Mouse (Mus musculus): ENCODE results near the gene Pknox2. TPM values are rescaled to one million over a fixed set of nuclear protein-coding genes. Genes with fewer than 3 reads are reported as not detected.

Gene Pknox2
- polyA plus RNA-seq, 2 experiments: 7.3 to 14.5 TPM

- H3K36me3 ChIP-seq (ENCODE audit: control insufficient read depth, insufficient read depth, low read length): no peaks in the 10 kb centered on the region
- no peak for TF ChIP-seq POLR2A (IDR thresholded peaks at IDR 0.05; ENCODE audit: borderline replicate concordance, extremely low read depth, insufficient read depth, insufficient read length)
- no peaks in the 10 kb centered on the region for H3K9me3 ChIP-seq (ENCODE audit: control insufficient read depth, low read length)
- no peak overlapping the region for H3K4me2 ChIP-seq (replicated peaks; ENCODE audit: low read depth, low read length, severe bottlenecking)
- no peak overlapping the region for H3K4me3 ChIP-seq (replicated peaks; ENCODE audit: low read length)
- H3K27me3 ChIP-seq (ENCODE audit: control insufficient read depth, insufficient read depth, low read length): 0 out of 2 replicates have a peak, but pooled peaks cover 4% of the 10 kb centered on the region
- H3K9ac ChIP-seq (ENCODE audit: low read depth, low read length, severe bottlenecking): no peak overlapping the region
- DNase-seq (ENCODE audit: low spot score) (no peak), ATAC-seq (ENCODE audit: low FRiP score, low read depth) (no peak)
- H3K27ac ChIP-seq (replicated peaks; ENCODE audit: low read depth, low read length): no peak overlapping the region
- H3K4me1 ChIP-seq (ENCODE audit: control insufficient read depth, insufficient read depth, low read length): no peaks in the 10 kb centered on the region
- WGBS: 91% methylated on average over 3 of the region's 3 CpGs
Observed at GRCm38 (mm10) chr9:36989991-36990390, 157.2 kb downstream of the Pknox2 start.

GRCm38 (mm10) chr9:36985233-36985632 lies 162.0 kb downstream of the Pknox2 start:
- Histone ChIP-seq H3K4me1 (ENCODE audit: control insufficient read depth, insufficient read depth, low read length) (no peaks in the 10 kb centered on the region), H3K4me2 (replicated peaks; ENCODE audit: low read depth, low read length, severe bottlenecking) (no peak overlapping the region), H3K36me3 (ENCODE audit: control insufficient read depth, insufficient read depth, low read length) (no peaks in the 10 kb centered on the region), H3K27me3 (ENCODE audit: control insufficient read depth, insufficient read depth, low read length) (0 out of 2 replicates have a peak, but pooled peaks cover 4% of the 10 kb centered on the region), H3K27ac (replicated peaks; ENCODE audit: low read depth, low read length) (no peak overlapping the region), H3K4me3 (replicated peaks; ENCODE audit: low read length) (no peak overlapping the region), H3K9ac (ENCODE audit: low read depth, low read length, severe bottlenecking) (no peak overlapping the region), H3K9me3 (ENCODE audit: control insufficient read depth, low read length) (no peaks in the 10 kb centered on the region)
- TF ChIP-seq POLR2A (IDR thresholded peaks at IDR 0.05; ENCODE audit: borderline replicate concordance, extremely low read depth, insufficient read depth, insufficient read length): no peak
- ATAC-seq (ENCODE audit: low FRiP score, low read depth) (no peak), DNase-seq (ENCODE audit: low spot score) (no peak)
- 81% methylated on average over 9 of the region's 9 CpGs for WGBS

- no peak overlapping the region for H3K4me2 ChIP-seq (replicated peaks; ENCODE audit: low read depth, low read length, severe bottlenecking)
- H3K4me3 ChIP-seq (replicated peaks; ENCODE audit: low read length): no peak overlapping the region
- DNase-seq (ENCODE audit: low spot score) (no peak), ATAC-seq (ENCODE audit: low FRiP score, low read depth) (no peak)
- 27% methylated on average over 11 of the region's 11 CpGs for WGBS
- H3K27ac ChIP-seq (replicated peaks; ENCODE audit: low read depth, low read length): no peak overlapping the region
- no peak overlapping the region for H3K9ac ChIP-seq (ENCODE audit: low read depth, low read length, severe bottlenecking)
- no peaks in the 10 kb centered on the region for H3K36me3 ChIP-seq (ENCODE audit: control insufficient read depth, insufficient read depth, low read length)
- TF ChIP-seq POLR2A (IDR thresholded peaks at IDR 0.05; ENCODE audit: borderline replicate concordance, extremely low read depth, insufficient read depth, insufficient read length): no peak
- H3K4me1 ChIP-seq (ENCODE audit: control insufficient read depth, insufficient read depth, low read length): no peaks in the 10 kb centered on the region
- no peaks in the 10 kb centered on the region for H3K9me3 ChIP-seq (ENCODE audit: control insufficient read depth, low read length)
- H3K27me3 ChIP-seq (ENCODE audit: control insufficient read depth, insufficient read depth, low read length): peaks cover 3% of the 10 kb centered on the region; the same call in 1 of the 2 replicates
Observed at GRCm38 (mm10) chr9:36976596-36977362, 170.4 kb downstream of the Pknox2 start.

GRCm38 (mm10) chr9:36973486-36974227 lies 173.6 kb downstream of the Pknox2 start:
- peak; percentile 15 for DNase-seq (ENCODE audit: low spot score)
- peaks cover 11% of the 10 kb centered on the region; the same call in 1 of the 2 replicates for H3K27me3 ChIP-seq (ENCODE audit: control insufficient read depth, insufficient read depth, low read length)

GRCm38 (mm10) chr9:36972089-36972488 lies 175.1 kb downstream of the Pknox2 start:
- H3K9ac ChIP-seq (ENCODE audit: low read depth, low read length, severe bottlenecking): no peak overlapping the region
- no peaks in the 10 kb centered on the region for H3K36me3 ChIP-seq (ENCODE audit: control insufficient read depth, insufficient read depth, low read length)
- no peak overlapping the region for H3K4me2 ChIP-seq (replicated peaks; ENCODE audit: low read depth, low read length, severe bottlenecking)
- no peaks in the 10 kb centered on the region for H3K9me3 ChIP-seq (ENCODE audit: control insufficient read depth, low read length)
- TF ChIP-seq POLR2A (IDR thresholded peaks at IDR 0.05; ENCODE audit: borderline replicate concordance, extremely low read depth, insufficient read depth, insufficient read length): no peak
- no peaks in the 10 kb centered on the region for H3K4me1 ChIP-seq (ENCODE audit: control insufficient read depth, insufficient read depth, low read length)
- ATAC-seq (ENCODE audit: low FRiP score, low read depth): no peak
- WGBS: 17% methylated on average over 3 of the region's 3 CpGs
- H3K4me3 ChIP-seq (replicated peaks; ENCODE audit: low read length): no peak overlapping the region
- H3K27me3 ChIP-seq (ENCODE audit: control insufficient read depth, insufficient read depth, low read length): peaks cover 11% of the 10 kb centered on the region; the same call in 1 of the 2 replicates
- DNase-seq (ENCODE audit: low spot score): no peak
- no peak overlapping the region for H3K27ac ChIP-seq (replicated peaks; ENCODE audit: low read depth, low read length)

More at GRCm38 (mm10) chr9:36973486-36974227, 173.6 kb downstream of the Pknox2 start:
- TF ChIP-seq POLR2A (IDR thresholded peaks at IDR 0.05; ENCODE audit: borderline replicate concordance, extremely low read depth, insufficient read depth, insufficient read length): no peak
- Histone ChIP-seq H3K4me3 (replicated peaks; ENCODE audit: low read length) (no peak overlapping the region), H3K9me3 (ENCODE audit: control insufficient read depth, low read length) (no peaks in the 10 kb centered on the region), H3K4me2 (replicated peaks; ENCODE audit: low read depth, low read length, severe bottlenecking) (no peak overlapping the region), H3K36me3 (ENCODE audit: control insufficient read depth, insufficient read depth, low read length) (no peaks in the 10 kb centered on the region), H3K27ac (replicated peaks; ENCODE audit: low read depth, low read length) (no peak overlapping the region), H3K4me1 (ENCODE audit: control insufficient read depth, insufficient read depth, low read length) (no peaks in the 10 kb centered on the region), H3K9ac (ENCODE audit: low read depth, low read length, severe bottlenecking) (no peak overlapping the region)
- WGBS: 45% methylated on average over 11 of the region's 11 CpGs
- no peak for ATAC-seq (ENCODE audit: low FRiP score, low read depth)

All from limb, embryonic 14.5 days (tissue).